Mouse (Mus musculus) midbrain, embryonic 10.5 days (tissue): ENCODE data around the gene Zfp952. TPM values are rescaled to one million over a fixed set of nuclear protein-coding genes. Genes with fewer than 3 reads are reported as not detected.

Experiments
- DNase-seq: peaks from one replicate; pipeline ENCODE4 v3.0.0-alpha.2; 2017; ENCODE audit warnings: low spot score
- H3K27ac ChIP-seq: fragments of 300-500 bp; sonication (generic); replicated peaks from 2 replicates; pipeline ENCODE4 v1.5.1; 2016; ENCODE audit warnings: mild to moderate bottlenecking
- H3K27me3 ChIP-seq: fragments of 300-500 bp; sonication (generic); 2 replicates; pipeline ENCODE4 v1.6.1; 2016; ENCODE audit warnings: low read depth, mild to moderate bottlenecking; ENCODE audit not compliant: poor library complexity, severe bottlenecking
- H3K36me3 ChIP-seq: fragments of 300-500 bp; sonication (generic); 2 replicates; pipeline ENCODE4 v1.6.1; 2016; ENCODE audit warnings: mild to moderate bottlenecking, moderate library complexity
- H3K4me1 ChIP-seq: fragments of 300-500 bp; sonication (generic); 2 replicates; pipeline ENCODE4 v1.6.1; 2016
- H3K4me3 ChIP-seq: fragments of 300-500 bp; sonication (generic); 2 replicates; pipeline ENCODE4 v1.5.1; 2016; ENCODE audit warnings: mild to moderate bottlenecking, moderate library complexity
- H3K9me3 ChIP-seq: fragments of 300-500 bp; sonication (generic); replicated peaks from 2 replicates; pipeline ENCODE4 v1.6.1; 2016; ENCODE audit warnings: mild to moderate bottlenecking
- WGBS: fragments of 180-500 bp; shearing (Covaris S2); methylation state at CpG from one replicate; pipeline ENCODE4 v1.1.7; 2016; 5-methylcytosine and 5-hydroxymethylcytosine counted together
- polyA plus RNA-seq: library from polyadenylated mRNA; unstranded; fragments of >200 nt; fragmentation: Nextera tagmentation; extraction: Ambion mirVana; gene quantifications from 2 replicates; pipeline ENCODE4 v1.2.1, GENCODE M21; 2016

Zfp952 gene
- polyA plus RNA-seq, result 15.3 and 16.9 TPM in 2 replicates

DNA sequence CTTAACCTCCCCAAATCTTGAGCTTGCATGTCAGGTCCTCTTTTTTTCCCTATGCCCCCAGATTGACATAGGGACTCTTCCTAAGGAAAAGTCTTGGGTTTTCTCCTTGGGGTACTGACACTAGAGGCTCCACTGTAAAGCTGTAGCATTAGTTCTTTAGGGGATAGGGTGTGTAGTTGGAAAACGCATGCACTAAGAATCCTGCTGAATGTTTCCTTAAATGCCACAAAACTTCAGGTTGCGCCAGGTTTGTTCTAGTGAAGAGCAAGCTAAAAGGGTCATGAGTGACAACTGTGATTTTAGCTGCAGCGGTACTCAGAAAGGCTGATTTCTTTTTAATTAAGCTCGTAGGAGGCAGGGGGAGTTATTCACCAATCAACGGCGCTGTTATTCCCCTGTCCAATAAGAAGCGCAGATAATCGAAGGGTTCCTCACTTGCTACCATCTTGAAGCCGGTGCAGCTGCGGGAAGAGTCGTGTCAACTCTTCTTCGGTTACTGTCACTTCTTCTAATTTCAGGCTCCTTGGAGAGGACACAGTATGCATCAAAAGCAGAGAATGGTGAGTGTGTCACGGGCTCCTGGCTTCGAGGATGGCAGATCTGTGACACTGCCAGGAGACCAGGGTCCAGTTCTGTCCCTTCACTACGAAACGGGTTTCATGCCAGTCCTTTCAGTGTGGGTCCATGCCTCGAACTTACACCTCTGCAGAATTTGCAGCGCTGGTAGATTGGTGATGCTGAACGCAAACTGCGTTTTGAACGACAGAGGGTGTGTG is at the start of gene Zfp952:
TSS of gene Zfp952 (plus strand) at position 431 of the 776 bp plus-strand sequence.
- WGBS, result 1% methylated on average over 21 of the region's 21 CpGs

GRCm38 (mm10) chr17:32943661-32944060 is 49.3 kb upstream of the Zfp952 start:
- WGBS, result 88% methylated on average over 3 of the region's 3 CpGs
- Histone ChIP-seq H3K4me1 (0 out of 2 replicates have a peak, but pooled peaks cover 4% of the 10 kb centered on the region), H3K9me3 (no peaks in the 10 kb centered on the region), H3K4me3 (no peak overlapping the region), H3K27ac (no peak overlapping the region), H3K27me3 (no peaks in the 10 kb centered on the region), H3K36me3 (no peaks in the 10 kb centered on the region)
- no peak for DNase-seq

More for the DNA sequence above, at the start of gene Zfp952:
- Histone ChIP-seq H3K4me3 (peak within 1 kb of the TSS; percentile 84), H3K9me3 (no peaks in the 10 kb centered on the region; the same call in 1 of the 2 replicates), H3K27ac (peak within 1 kb of the TSS; percentile 85), H3K27me3 (no peaks in the 10 kb centered on the region), H3K4me1 (peaks cover 10% of the 10 kb centered on the region), H3K36me3 (peaks cover 29% of the 10 kb centered on the region)
- peak; percentile 79 for DNase-seq

DNA sequence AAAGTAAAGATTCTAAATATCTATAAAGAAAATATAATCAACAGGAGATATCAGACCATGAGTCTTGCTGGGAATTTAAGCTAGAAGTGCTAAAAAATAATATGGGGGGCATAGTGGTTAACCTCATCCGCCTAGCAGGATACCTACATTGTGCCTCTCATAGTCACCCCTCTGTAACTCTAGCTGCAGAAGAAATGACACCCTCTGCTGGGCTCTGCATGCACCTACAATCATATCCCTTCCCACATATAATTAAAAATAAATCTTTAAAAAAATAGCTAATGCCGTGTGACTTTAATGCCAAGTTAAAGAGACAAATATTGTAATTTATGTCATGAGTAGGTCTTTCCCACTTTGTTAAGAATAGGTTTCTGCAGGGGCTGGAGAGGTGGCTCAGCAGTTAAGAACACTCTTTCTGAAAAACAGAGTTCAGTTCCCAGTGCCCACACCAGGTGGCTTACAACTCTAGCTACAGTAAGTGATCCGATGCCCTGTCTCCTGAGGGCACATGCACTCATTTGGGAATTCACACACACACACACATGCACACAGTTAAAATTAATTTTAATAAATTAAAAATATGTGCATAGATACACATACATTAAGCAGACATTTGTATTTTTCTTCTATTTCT is 48.4 kb upstream of the Zfp952 start:
- Histone ChIP-seq H3K4me3 (no peak overlapping the region), H3K27ac (no peak overlapping the region), H3K27me3 (no peaks in the 10 kb centered on the region), H3K9me3 (no peaks in the 10 kb centered on the region), H3K4me1 (0 out of 2 replicates have a peak, but pooled peaks cover 4% of the 10 kb centered on the region), H3K36me3 (no peaks in the 10 kb centered on the region)
- DNase-seq, result no peak
- WGBS, result 73% methylated on average over 3 of the region's 3 CpGs

DNA sequence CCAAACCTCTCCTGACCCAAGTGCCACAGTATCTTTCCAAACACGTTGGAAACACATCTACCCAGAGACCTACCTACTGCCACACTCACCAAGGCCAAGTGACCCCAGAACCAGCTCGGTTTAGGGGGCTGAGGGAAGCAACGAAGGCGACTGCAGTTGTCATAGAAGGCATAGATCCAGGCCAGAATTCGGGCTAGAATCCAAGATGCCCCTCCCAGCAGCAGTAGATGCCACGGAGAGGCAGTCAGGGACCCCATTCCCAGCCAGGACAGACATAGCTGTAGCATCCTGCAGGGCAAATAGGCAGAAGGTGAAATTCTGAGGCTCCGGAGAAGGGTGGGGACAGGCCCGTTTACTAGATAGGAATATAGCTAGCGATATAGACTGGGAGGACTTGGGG is 46.2 kb upstream of the Zfp952 start:
- DNase-seq, result no peak
- Histone ChIP-seq H3K27me3 (no peaks in the 10 kb centered on the region), H3K36me3 (no peaks in the 10 kb centered on the region), H3K9me3 (no peaks in the 10 kb centered on the region), H3K4me3 (peak overlapping the region; percentile 41), H3K4me1 (0 out of 2 replicates have a peak, but pooled peaks cover 4% of the 10 kb centered on the region), H3K27ac (0 out of 2 replicates have a peak overlapping the region, but pooled peaks have one; percentile 33)
- WGBS, result 69% methylated on average over 9 of the region's 9 CpGs

- 0 out of 2 replicates have a peak, but pooled peaks cover 4% of the 10 kb centered on the region for H3K4me1 ChIP-seq
- 0 out of 2 replicates have a peak within 1 kb of the TSS, but pooled peaks have one; percentile 33 for H3K27ac ChIP-seq
- no peaks in the 10 kb centered on the region for H3K9me3 ChIP-seq
- no peaks in the 10 kb centered on the region for H3K27me3 ChIP-seq
- peak; percentile 29 for DNase-seq
- 47% methylated on average over 12 of the region's 12 CpGs for WGBS
- peak within 1 kb of the TSS; percentile 41 for H3K4me3 ChIP-seq
- H3K36me3 ChIP-seq, result no peaks in the 10 kb centered on the region
These were observed 45.6 kb upstream of the Zfp952 start, which contains the start of gene Cyp4f13 for GRCm38 (mm10) chr17:32947215-32947914. TSS of gene Cyp4f13 (minus strand) at chr17:32947402.

DNA sequence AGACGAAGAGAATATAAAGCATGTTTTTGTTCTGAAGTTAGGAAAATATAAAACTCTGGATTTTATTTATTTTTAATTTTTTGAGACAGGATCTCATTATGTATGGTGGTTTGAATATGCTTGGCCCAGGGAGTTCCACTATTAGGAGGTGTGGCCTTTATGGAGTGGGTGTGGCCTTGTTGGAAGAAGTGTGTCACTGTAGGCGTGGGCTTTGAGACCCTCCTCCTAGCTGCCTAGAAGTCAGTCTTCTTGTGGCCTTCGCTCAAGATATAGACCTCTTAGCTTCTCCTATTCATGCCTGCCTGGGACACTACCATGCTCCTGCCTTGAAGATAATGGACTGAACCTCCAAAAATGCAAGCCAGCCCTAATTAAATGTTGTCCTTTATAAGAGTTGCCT is 42.8 kb upstream of the Zfp952 start:
- H3K4me3 ChIP-seq, result no peak overlapping the region
- no peaks in the 10 kb centered on the region for H3K36me3 ChIP-seq
- WGBS, result 88% methylated on average over 3 of the region's 3 CpGs

GRCm38 (mm10) chr17:32951006-32951405 is 41.9 kb upstream of the Zfp952 start:
- no peak for DNase-seq
- H3K27ac ChIP-seq, result no peak overlapping the region

More for the DNA sequence above, 42.8 kb upstream of the Zfp952 start:
- no peak overlapping the region for H3K27ac ChIP-seq
- no peak for DNase-seq
- no peaks in the 10 kb centered on the region for H3K9me3 ChIP-seq
- 0 out of 2 replicates have a peak, but pooled peaks cover 4% of the 10 kb centered on the region for H3K4me1 ChIP-seq
- no peaks in the 10 kb centered on the region for H3K27me3 ChIP-seq

GRCm38 (mm10) chr17:32951441-32951840 is 41.5 kb upstream of the Zfp952 start:
- no peak overlapping the region for H3K4me3 ChIP-seq
- WGBS, result 31% methylated on average over 16 of the region's 16 CpGs
- peak; percentile 58 for DNase-seq
- no peak overlapping the region for H3K27ac ChIP-seq
- 0 out of 2 replicates have a peak, but pooled peaks cover 4% of the 10 kb centered on the region for H3K4me1 ChIP-seq
- H3K27me3 ChIP-seq, result no peaks in the 10 kb centered on the region
- no peaks in the 10 kb centered on the region for H3K9me3 ChIP-seq
- H3K36me3 ChIP-seq, result no peaks in the 10 kb centered on the region

More at GRCm38 (mm10) chr17:32951006-32951405, 41.9 kb upstream of the Zfp952 start:
- H3K36me3 ChIP-seq, result no peaks in the 10 kb centered on the region
- no peak overlapping the region for H3K4me3 ChIP-seq
- no peaks in the 10 kb centered on the region for H3K27me3 ChIP-seq
- 77% methylated on average over 11 of the region's 11 CpGs for WGBS
- 0 out of 2 replicates have a peak, but pooled peaks cover 4% of the 10 kb centered on the region for H3K4me1 ChIP-seq
- no peaks in the 10 kb centered on the region for H3K9me3 ChIP-seq

- Histone ChIP-seq H3K4me3 (peak overlapping the region; percentile 76), H3K27me3 (no peaks in the 10 kb centered on the region), H3K4me1 (peaks cover 20% of the 10 kb centered on the region), H3K36me3 (0 out of 2 replicates have a peak, but pooled peaks cover 2% of the 10 kb centered on the region), H3K9me3 (no peaks in the 10 kb centered on the region), H3K27ac (peak overlapping the region; percentile 86)
- WGBS, result 0% methylated on average over 14 of the region's 14 CpGs
- peak; percentile 23 for DNase-seq
These were observed 27.7 kb upstream of the Zfp952 start for GRCm38 (mm10) chr17:32965253-32965622.

GRCm38 (mm10) chr17:32965623-32966290 is 27.2 kb upstream of the Zfp952 start, which contains the start of gene Zfp472:
TSS of gene Zfp472 (plus strand) at chr17:32965814.
- Histone ChIP-seq H3K4me3 (peak within 1 kb of the TSS; percentile 76), H3K36me3 (0 out of 2 replicates have a peak, but pooled peaks cover 2% of the 10 kb centered on the region), H3K27me3 (no peaks in the 10 kb centered on the region), H3K4me1 (peaks cover 20% of the 10 kb centered on the region), H3K9me3 (no peaks in the 10 kb centered on the region), H3K27ac (peak within 1 kb of the TSS; percentile 86)
- DNase-seq, result peak; percentile 92
- WGBS, result under 1% methylated on average over 33 of the region's 33 CpGs

DNA sequence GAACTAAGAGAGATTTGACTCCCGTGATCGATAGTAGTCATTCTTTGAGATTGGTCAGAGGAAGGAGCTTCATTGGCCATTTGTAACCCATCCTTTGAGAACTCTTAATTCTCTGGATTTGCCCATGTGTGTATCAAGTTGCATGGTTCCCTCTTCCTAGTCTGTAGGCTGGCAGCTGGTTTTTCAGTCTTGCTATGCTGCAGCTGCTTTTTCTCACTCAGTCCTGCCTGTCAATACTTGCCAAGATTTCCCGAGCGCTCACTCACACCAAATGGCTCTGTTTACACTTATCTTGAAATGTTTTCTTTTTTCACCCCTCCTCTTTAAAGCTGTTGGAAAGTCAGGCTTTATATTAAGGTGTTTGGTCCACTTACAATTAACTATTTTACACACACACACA is 11.6 kb upstream of the Zfp952 start:
- no peak for DNase-seq
- no peak overlapping the region for H3K27ac ChIP-seq
- H3K36me3 ChIP-seq, result peaks cover 64% of the 10 kb centered on the region
- H3K9me3 ChIP-seq, result no peaks in the 10 kb centered on the region; the same call in 1 of the 2 replicates
- WGBS, result 94% methylated on average over 4 of the region's 4 CpGs
- no peaks in the 10 kb centered on the region for H3K27me3 ChIP-seq
- H3K4me1 ChIP-seq, result no peaks in the 10 kb centered on the region
- no peak overlapping the region for H3K4me3 ChIP-seq

- 76% methylated on average over 4 of the region's 4 CpGs for WGBS
- no peak for DNase-seq
- H3K27ac ChIP-seq, result no peak overlapping the region
- H3K9me3 ChIP-seq, result no peaks in the 10 kb centered on the region
- H3K4me3 ChIP-seq, result no peak overlapping the region
- peaks cover 16% of the 10 kb centered on the region for H3K36me3 ChIP-seq
- no peaks in the 10 kb centered on the region for H3K4me1 ChIP-seq
- H3K27me3 ChIP-seq, result no peaks in the 10 kb centered on the region
These were observed 6.6 kb upstream of the Zfp952 start for GRCm38 (mm10) chr17:32986301-32986700.
